Mouse (Mus musculus) olfactory bulb, adult 2 months (tissue): ENCODE data around the gene Tmem88b.

Source experiments
- CTCF ChIP-seq: fragments of 200-500 bp; IDR thresholded peaks from 2 replicates; pipeline ENCODE4 v1.5.1; 2012; ENCODE audit warnings: low read depth, mild to moderate bottlenecking, low read length, moderate library complexity; ENCODE audit not compliant: insufficient read depth
- POLR2A ChIP-seq: fragments of 200-500 bp; IDR thresholded peaks from 2 replicates; pipeline ENCODE4 v1.6.1; 2012; ENCODE audit warnings: mild to moderate bottlenecking, low read depth, low read length, moderate library complexity; ENCODE audit not compliant: insufficient read depth

DNA sequence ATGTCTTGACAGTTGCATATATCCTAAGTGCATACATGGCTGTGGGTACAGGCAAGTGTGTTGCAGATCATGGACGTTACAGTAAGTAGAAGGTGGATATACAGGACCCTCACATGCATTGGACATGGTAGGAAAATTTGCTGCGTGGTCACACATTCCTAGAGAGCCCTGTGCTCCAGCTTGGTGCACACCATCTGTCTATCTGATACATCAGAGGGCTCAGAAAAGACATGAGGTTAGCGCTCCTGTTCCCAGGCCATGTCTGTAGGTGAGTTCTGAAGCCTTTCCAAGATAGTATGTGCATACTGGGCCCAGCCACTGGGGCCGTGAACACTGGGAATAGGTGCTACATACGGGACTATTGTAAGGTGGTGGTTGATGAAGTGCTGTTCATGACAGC, 49.3 kb downstream of the Tmem88b start:
- TF ChIP-seq CTCF (no peak), POLR2A (no peak)
